Mouse (Mus musculus) stomach, postnatal 0 days (tissue): ENCODE data around the gene Hirip3. TPM values are rescaled to one million over a fixed set of nuclear protein-coding genes. Genes with fewer than 3 reads are reported as not detected.

ENCODE experiments used
- ATAC-seq: fragments of 200-750 bp; cut with Nextera tagmentation; 2 replicates; pipeline ENCODE4 v1.8.0; 2017; ENCODE audit not compliant: low FRiP score, low TSS enrichment
- DNase-seq: peaks from one replicate; pipeline ENCODE4 v3.0.0-alpha.2; 2016; ENCODE audit warnings: low spot score
- H3K27ac ChIP-seq: fragments of 300-500 bp; sonication (generic); replicated peaks from 2 replicates; pipeline ENCODE4 v1.5.1; 2014; ENCODE audit warnings: mild to moderate bottlenecking, control low read depth
- H3K27me3 ChIP-seq: fragments of 300-500 bp; sonication (generic); 2 replicates; pipeline ENCODE4 v1.6.1; 2014; ENCODE audit warnings: low read length; ENCODE audit not compliant: control insufficient read depth, insufficient read depth
- H3K36me3 ChIP-seq: fragments of 300-500 bp; sonication (generic); 2 replicates; pipeline ENCODE4 v1.6.1; 2014; ENCODE audit warnings: low read length, mixed read lengths; ENCODE audit not compliant: control insufficient read depth, insufficient read depth
- H3K4me1 ChIP-seq: fragments of 300-500 bp; sonication (generic); replicated peaks from 2 replicates; pipeline ENCODE4 v1.6.1; 2014; ENCODE audit warnings: antibody characterized with exemption; ENCODE audit not compliant: control insufficient read depth, insufficient read depth
- H3K4me2 ChIP-seq: fragments of 300-500 bp; sonication (generic); replicated peaks from 2 replicates; pipeline ENCODE4 v1.6.1; 2014; ENCODE audit warnings: low read depth, mild to moderate bottlenecking, control low read depth, moderate library complexity
- H3K4me3 ChIP-seq: fragments of 300-500 bp; sonication (generic); 2 replicates; pipeline ENCODE4 v1.5.1; 2014; ENCODE audit warnings: low read depth, low read length, control low read depth
- H3K9ac ChIP-seq: fragments of 300-500 bp; sonication (generic); 2 replicates; pipeline ENCODE4 v1.6.1; 2014; ENCODE audit warnings: mild to moderate bottlenecking, low read length, control low read depth, mixed read lengths
- H3K9me3 ChIP-seq: fragments of 300-500 bp; sonication (generic); 2 replicates; pipeline ENCODE4 v1.6.1; 2016; ENCODE audit warnings: low read length; ENCODE audit not compliant: control insufficient read depth
- CTCF ChIP-seq: IDR thresholded peaks from 2 replicates; pipeline ENCODE4 v1.5.1; 2016; ENCODE audit warnings: antibody characterized with exemption, low read depth, mild to moderate bottlenecking, moderate library complexity
- EP300 ChIP-seq: optimal IDR thresholded peaks from 2 replicates; pipeline ENCODE3; 2016; ENCODE audit warnings: antibody characterized with exemption
- WGBS: fragments of 180-500 bp; shearing (Covaris S2); extraction: QIAGEN DNeasy Blood & Tissue Kit; methylation state at CpG from one replicate; pipeline ENCODE4 v1.1.7; 2014; 5-methylcytosine and 5-hydroxymethylcytosine counted together
- polyA plus RNA-seq: library from polyadenylated mRNA; unstranded; fragments of >200 nt; fragmentation: Nextera tagmentation; extraction: Ambion mirVana; gene quantifications from 2 replicates; pipeline ENCODE4 v1.2.1, GENCODE M21; 2015

Hirip3 gene
- polyA plus RNA-seq, 1 experiment from 2014 or later, result 7.6 TPM

DNA sequence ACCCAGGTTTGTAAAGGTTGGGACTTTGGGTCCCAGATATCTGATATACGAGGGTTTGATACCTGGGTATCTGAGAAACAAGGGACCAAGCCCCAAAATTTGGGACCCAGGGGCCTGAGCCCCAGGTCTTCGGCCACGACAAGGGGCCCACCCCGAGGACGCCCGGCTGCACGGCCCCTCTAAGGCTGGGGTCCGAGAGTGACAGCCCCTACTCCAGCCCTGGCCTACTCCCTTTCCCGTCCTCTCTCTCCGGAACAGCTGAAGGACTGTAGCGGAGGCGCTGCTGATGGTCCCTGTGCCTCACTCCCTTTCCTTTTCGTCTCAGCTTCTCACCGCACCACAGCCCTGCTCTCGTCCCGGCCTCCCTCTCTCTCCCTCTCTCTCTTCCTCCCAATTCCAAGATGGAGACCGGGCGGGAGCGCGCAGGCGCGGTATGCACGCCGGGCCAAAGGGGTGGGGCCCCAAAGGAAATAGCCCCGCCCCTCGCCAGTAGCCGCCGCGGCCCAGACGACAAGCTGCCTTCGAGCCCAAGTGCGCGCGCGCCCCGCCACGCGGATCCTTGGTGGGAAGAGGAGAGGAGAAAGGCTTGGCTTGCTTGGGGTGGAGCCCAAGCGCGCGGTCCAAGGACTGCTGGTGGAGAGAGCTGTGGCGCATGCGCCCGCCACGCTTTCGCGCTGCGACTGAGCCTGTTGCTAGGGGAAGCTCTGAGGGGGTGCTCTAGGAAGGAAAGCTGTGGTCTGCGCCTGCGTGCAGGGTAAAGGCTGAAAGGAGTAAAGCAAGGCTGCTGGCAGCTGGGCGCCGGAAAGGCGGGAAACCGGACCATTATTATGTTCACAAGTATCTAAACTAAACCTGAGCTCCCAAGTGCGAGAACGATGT, 22.8 kb downstream of the Hirip3 start, which contains the start of gene Taok2:
TSS of gene Taok2 (minus strand) at position 418 of the 879 bp plus-strand sequence.
- Histone ChIP-seq H3K4me1 (0 out of 2 replicates have a peak, but pooled peaks cover 4% of the 10 kb centered on the region), H3K9ac (peak within 1 kb of the TSS; percentile 92), H3K27me3 (no peaks in the 10 kb centered on the region), H3K4me3 (peak within 1 kb of the TSS; percentile 87), H3K27ac (peak within 1 kb of the TSS; percentile 95), H3K36me3 (peaks cover 6% of the 10 kb centered on the region; the same call in 1 of the 2 replicates), H3K4me2 (peak within 1 kb of the TSS; percentile 100), H3K9me3 (no peaks in the 10 kb centered on the region)
- ATAC-seq (peak; percentile 97), DNase-seq (peak; percentile 98)
- WGBS, result under 1% methylated on average over 53 of the region's 56 CpGs
- TF ChIP-seq EP300, result no peak
- peak; percentile 41 for TF ChIP-seq CTCF

DNA sequence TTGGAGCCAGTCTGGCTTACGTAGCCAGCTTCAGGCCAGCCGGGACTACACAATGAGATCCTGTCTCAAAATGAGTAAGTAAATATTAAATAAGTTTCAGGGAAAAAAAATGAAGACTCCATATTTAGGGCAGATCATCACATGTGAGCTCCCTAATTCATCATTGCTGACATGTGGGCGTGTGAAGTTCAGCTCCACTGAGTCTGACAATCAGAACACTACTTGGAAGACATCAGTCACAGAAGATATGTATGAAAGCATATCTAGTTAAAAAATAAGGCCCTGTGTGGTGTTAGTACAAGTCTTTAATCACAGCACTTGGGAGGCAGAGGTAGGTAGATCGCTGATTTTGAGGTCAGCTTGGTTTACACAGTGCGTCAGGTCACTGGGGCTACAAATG, 25.5 kb downstream of the Hirip3 start:
- ATAC-seq, result no peak
- Histone ChIP-seq H3K4me3 (no peak overlapping the region), H3K27me3 (no peaks in the 10 kb centered on the region), H3K9me3 (no peaks in the 10 kb centered on the region), H3K36me3 (no peaks in the 10 kb centered on the region), H3K4me1 (0 out of 2 replicates have a peak, but pooled peaks cover 4% of the 10 kb centered on the region), H3K9ac (no peak overlapping the region; the same call in 1 of the 2 replicates), H3K27ac (no peak overlapping the region), H3K4me2 (no peak overlapping the region)
- WGBS, result 61% methylated on average over 5 of the region's 5 CpGs
- TF ChIP-seq CTCF (no peak), EP300 (no peak)
- DNase-seq, result no peak

DNA sequence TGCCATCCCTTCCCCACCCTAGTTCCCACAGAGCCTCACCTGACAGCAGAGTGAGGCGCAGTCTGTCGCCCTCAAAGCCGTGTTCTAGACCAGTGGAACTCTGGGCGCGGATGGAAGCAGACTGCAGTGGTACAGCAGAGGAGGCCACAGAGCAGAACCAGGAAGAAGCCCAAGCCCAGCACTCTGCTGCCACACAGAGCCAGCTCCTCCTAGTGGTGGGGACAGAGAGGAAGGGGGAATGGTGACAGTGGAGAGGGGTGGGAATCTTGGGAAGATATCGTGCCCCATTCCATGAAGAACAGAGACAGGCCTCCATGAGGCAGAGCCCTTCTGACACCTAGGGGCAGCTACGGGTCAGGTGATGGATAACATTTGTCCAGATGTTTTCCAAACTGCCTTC, 27.1 kb downstream of the Hirip3 start:
- no peaks in the 10 kb centered on the region for H3K4me1 ChIP-seq
- DNase-seq (no peak), ATAC-seq (no peak)
- 53% methylated on average over 7 of the region's 7 CpGs for WGBS
- no peaks in the 10 kb centered on the region for H3K9me3 ChIP-seq
- no peaks in the 10 kb centered on the region for H3K36me3 ChIP-seq
- H3K27ac ChIP-seq, result no peak overlapping the region
- TF ChIP-seq CTCF (peak; percentile 65), EP300 (no peak)
- no peak overlapping the region; the same call in 1 of the 2 replicates for H3K9ac ChIP-seq
- H3K4me3 ChIP-seq, result no peak overlapping the region
- no peak overlapping the region for H3K4me2 ChIP-seq
- no peaks in the 10 kb centered on the region for H3K27me3 ChIP-seq

DNA sequence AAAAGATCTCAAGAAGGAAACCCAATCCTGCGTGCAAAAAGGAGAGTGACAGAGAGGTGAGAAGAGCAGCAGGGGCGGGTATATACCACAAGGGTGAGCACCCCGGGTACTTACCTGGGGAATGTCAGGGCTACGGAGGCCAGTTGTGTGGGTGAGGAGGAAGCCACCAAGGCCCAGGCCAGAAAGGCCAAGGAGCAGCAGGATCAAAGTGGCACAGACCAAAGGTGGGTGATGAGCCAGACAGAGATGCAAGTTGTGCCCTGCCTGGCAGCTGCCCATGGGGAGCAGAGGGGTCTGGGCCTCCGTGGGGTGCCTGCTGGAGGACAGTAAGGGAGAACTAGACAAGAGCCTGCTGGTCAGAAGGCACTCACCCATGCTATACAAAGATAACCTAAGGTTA, 35.1 kb downstream of the Hirip3 start:
- TF ChIP-seq CTCF (no peak), EP300 (no peak)
- Histone ChIP-seq H3K4me2 (peak overlapping the region; percentile 79; the same call in 1 of the 2 replicates), H3K9me3 (no peaks in the 10 kb centered on the region), H3K27ac (no peak overlapping the region; the same call in none of the 2 replicates), H3K27me3 (no peaks in the 10 kb centered on the region), H3K4me1 (no peaks in the 10 kb centered on the region; the same call in 1 of the 2 replicates), H3K36me3 (no peaks in the 10 kb centered on the region), H3K9ac (no peak overlapping the region; the same call in 1 of the 2 replicates), H3K4me3 (no peak overlapping the region)
- DNase-seq, result no peak
- 89% methylated on average over 5 of the region's 5 CpGs for WGBS
- no peak for ATAC-seq

DNA sequence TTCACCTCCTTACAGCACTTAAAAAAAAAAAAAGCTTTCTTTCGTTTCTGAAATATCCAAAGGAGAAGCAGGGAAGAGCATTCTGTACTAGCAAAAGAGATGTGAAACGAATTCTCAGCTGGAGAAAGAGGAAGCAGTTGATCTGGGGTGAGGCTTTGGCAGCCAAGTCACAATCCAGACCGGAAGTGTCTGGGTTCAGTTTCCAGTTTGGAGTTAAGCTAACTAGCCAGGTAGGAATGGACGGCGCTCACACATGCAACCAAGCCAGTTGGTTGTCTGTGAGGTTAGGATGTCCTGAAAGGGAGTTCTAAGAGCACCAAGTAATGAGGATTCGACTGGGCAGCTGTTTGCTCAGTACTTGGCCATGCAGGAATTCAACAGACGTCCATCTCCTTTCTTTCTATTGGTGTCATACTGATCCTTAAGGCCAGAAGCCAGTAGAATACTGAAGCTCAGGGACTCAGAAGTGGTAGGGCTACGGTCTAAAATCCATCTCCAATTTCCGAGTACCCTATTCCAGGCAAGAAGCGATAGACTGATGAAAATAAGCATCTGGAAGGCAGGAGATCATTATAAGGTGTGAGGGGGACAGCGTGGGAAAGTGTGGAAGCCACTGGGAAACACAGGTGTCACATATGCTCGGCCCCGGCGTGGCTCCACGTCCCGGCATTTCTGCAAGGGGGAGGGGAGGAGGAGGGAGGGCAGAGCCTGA, 35.8 kb downstream of the Hirip3 start:
- Histone ChIP-seq H3K4me1 (no peaks in the 10 kb centered on the region; the same call in 1 of the 2 replicates), H3K4me2 (peak overlapping the region; percentile 79), H3K9me3 (no peaks in the 10 kb centered on the region), H3K27me3 (no peaks in the 10 kb centered on the region), H3K9ac (peak overlapping the region; percentile 80), H3K4me3 (peak overlapping the region; percentile 69), H3K27ac (peak overlapping the region; percentile 87), H3K36me3 (no peaks in the 10 kb centered on the region)
- ATAC-seq, result peak; percentile 19; the same call in 1 of the 2 replicates
- peak; percentile 20 for DNase-seq
- TF ChIP-seq EP300 (no peak), CTCF (no peak)
- 16% methylated on average over 16 of the region's 16 CpGs for WGBS
